Mouse (Mus musculus) hindbrain, embryonic 14.5 days (tissue): ENCODE measurements around the gene Pla2g4b. TPM values are rescaled to one million over a fixed set of nuclear protein-coding genes. Genes with fewer than 3 reads are reported as not detected.

Source experiments
- ATAC-seq: fragments of 200-750 bp; cut with Nextera tagmentation; 2 replicates; pipeline ENCODE4 v1.8.0; 2017; ENCODE audit warnings: moderate number of reproducible peaks, mild to moderate bottlenecking, moderate TSS enrichment, moderate library complexity; ENCODE audit not compliant: low FRiP score
- DNase-seq: peaks from one replicate; pipeline ENCODE4 v3.0.0-alpha.2; 2015; ENCODE audit warnings: low spot score
- H3K27ac ChIP-seq: fragments of 300-500 bp; sonication (generic); 2 replicates; pipeline ENCODE4 v1.5.1; 2014; ENCODE audit warnings: mild to moderate bottlenecking, moderate library complexity
- H3K27me3 ChIP-seq: fragments of 300-500 bp; sonication (generic); 2 replicates; pipeline ENCODE4 v1.6.1; 2014; ENCODE audit warnings: mild to moderate bottlenecking, low read length, mixed read lengths; ENCODE audit not compliant: control insufficient read depth, insufficient read depth
- H3K36me3 ChIP-seq: fragments of 300-500 bp; sonication (generic); replicated peaks from 2 replicates; pipeline ENCODE4 v1.6.1; 2014; ENCODE audit not compliant: control insufficient read depth, insufficient read depth
- H3K4me1 ChIP-seq: fragments of 300-500 bp; sonication (generic); replicated peaks from 2 replicates; pipeline ENCODE4 v1.6.1; 2014; ENCODE audit warnings: antibody characterized with exemption, low read length, mixed read lengths; ENCODE audit not compliant: control insufficient read depth, insufficient read depth
- H3K4me2 ChIP-seq: fragments of 300-500 bp; sonication (generic); replicated peaks from 2 replicates; pipeline ENCODE4 v1.6.1; 2014; ENCODE audit warnings: mild to moderate bottlenecking, moderate library complexity
- H3K4me3 ChIP-seq: fragments of 300-500 bp; sonication (generic); replicated peaks from 2 replicates; pipeline ENCODE4 v1.5.1; 2014; ENCODE audit warnings: mild to moderate bottlenecking, low read length
- H3K9ac ChIP-seq: fragments of 300-500 bp; sonication (generic); 2 replicates; pipeline ENCODE4 v1.6.1; 2014
- H3K9me3 ChIP-seq: fragments of 300-500 bp; sonication (generic); 2 replicates; pipeline ENCODE4 v1.6.1; 2016; ENCODE audit warnings: low read length; ENCODE audit not compliant: control insufficient read depth
- WGBS: fragments of 180-500 bp; shearing (Covaris S2); extraction: QIAGEN DNeasy Blood & Tissue Kit; methylation state at CpG from one replicate; pipeline ENCODE4 v1.1.7; 2014; 5-methylcytosine and 5-hydroxymethylcytosine counted together
- microRNA-seq: library from miRNA; unstranded; fragments of <30 nt; microRNA quantifications from one replicate; pipeline ENCODE4, GENCODE M21; 2016
- polyA plus RNA-seq: library from polyadenylated mRNA; unstranded; fragments of >200 nt; fragmentation: Nextera tagmentation; extraction: Ambion mirVana; gene quantifications from 2 replicates; pipeline ENCODE4 v1.2.1, GENCODE M21; 2014

Pla2g4b gene
- polyA plus RNA-seq, 1 experiment from 2014 or later: 2.7 TPM

- H3K4me2 ChIP-seq: no peak overlapping the region
- 96% methylated on average over 2 of the region's 2 CpGs for WGBS
Observed at GRCm38 (mm10) chr2:120087897-120088296, 54.7 kb downstream of the Pla2g4b start.

DNA sequence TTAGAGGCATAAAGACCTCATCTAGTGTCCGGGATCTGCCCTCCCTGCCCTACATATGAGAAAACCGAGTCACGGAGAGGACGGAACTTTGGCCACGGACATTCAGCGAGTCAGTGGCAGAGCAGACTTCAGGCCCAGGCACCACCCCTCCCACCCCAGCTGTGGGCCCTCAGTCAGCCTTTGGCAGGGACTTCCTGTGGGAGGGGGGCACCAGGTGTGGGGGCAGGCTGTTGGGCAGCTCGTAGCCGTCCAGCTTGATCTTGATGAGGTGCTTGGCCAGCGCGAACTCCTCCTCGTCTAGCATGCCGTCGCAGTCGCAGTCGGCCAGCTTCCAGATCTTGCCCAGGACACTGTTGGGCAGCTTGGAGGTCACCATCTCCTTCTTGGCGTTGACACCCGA lies 57.8 kb downstream of the Pla2g4b start:
- H3K36me3 ChIP-seq: 0 out of 2 replicates have a peak, but pooled peaks cover 4% of the 10 kb centered on the region
- H3K9me3 ChIP-seq: no peaks in the 10 kb centered on the region
- no peak overlapping the region for H3K9ac ChIP-seq
- H3K27me3 ChIP-seq: no peaks in the 10 kb centered on the region
- H3K4me1 ChIP-seq: no peaks in the 10 kb centered on the region
- H3K27ac ChIP-seq: no peak overlapping the region
- no peak for ATAC-seq
- H3K4me2 ChIP-seq: no peak overlapping the region
- DNase-seq: no peak
- H3K4me3 ChIP-seq: no peak overlapping the region
- WGBS: 96% methylated on average over 17 of the region's 17 CpGs

More at GRCm38 (mm10) chr2:120087897-120088296, 54.7 kb downstream of the Pla2g4b start:
- Histone ChIP-seq H3K4me3 (no peak overlapping the region), H3K9me3 (no peaks in the 10 kb centered on the region), H3K27ac (no peak overlapping the region), H3K27me3 (no peaks in the 10 kb centered on the region), H3K4me1 (no peaks in the 10 kb centered on the region), H3K36me3 (0 out of 2 replicates have a peak, but pooled peaks cover 4% of the 10 kb centered on the region), H3K9ac (no peak overlapping the region)
- DNase-seq (no peak), ATAC-seq (no peak)

Small RNA genes within 50 kb of the gene (microRNA-seq; reads per million reads assigned to microRNA genes)
- not detected for gene Mir7665

Other genes starting within 250 kb of the Pla2g4b start
- 15.8 and 18.1 TPM in 2 replicates for gene Rpap1, start 245.9 kb upstream of the Pla2g4b start, polyA plus RNA-seq
- gene Tyro3, start 235.7 kb upstream of the Pla2g4b start, polyA plus RNA-seq: 26.4 and 26.7 TPM in 2 replicates
- 34.0 and 35.1 TPM in 2 replicates for gene Mga, start 136.2 kb upstream of the Pla2g4b start, polyA plus RNA-seq
- gene Mapkbp1, start 60.7 kb upstream of the Pla2g4b start, polyA plus RNA-seq: 8.6 and 8.9 TPM in 2 replicates
- gene Jmjd7, start 5.9 kb upstream of the Pla2g4b start, polyA plus RNA-seq: 16.6 and 23.3 TPM in 2 replicates
- 4.0 and 4.3 TPM in 2 replicates for gene Gm28042, start 5.9 kb upstream of the Pla2g4b start, polyA plus RNA-seq
- gene Ehd4, start 121.2 kb downstream of the Pla2g4b start, polyA plus RNA-seq: 13.9 and 15.8 TPM in 2 replicates
- 4.7 and 5.2 TPM in 2 replicates for gene Pla2g4e, start 211.9 kb downstream of the Pla2g4b start, polyA plus RNA-seq